Mouse (Mus musculus) CH12F3 (cell line): ENCODE data around the gene S100a5.

Source experiments
- in situ Hi-C: fragments of 300-500 bp; cut with MboI; formaldehyde crosslinking; loops from 2 replicates; pipeline ENCODE4 v1.14.3; 2020; ENCODE audit warnings: low sequenced_read_pairs

The S100a5 gene

DNA sequence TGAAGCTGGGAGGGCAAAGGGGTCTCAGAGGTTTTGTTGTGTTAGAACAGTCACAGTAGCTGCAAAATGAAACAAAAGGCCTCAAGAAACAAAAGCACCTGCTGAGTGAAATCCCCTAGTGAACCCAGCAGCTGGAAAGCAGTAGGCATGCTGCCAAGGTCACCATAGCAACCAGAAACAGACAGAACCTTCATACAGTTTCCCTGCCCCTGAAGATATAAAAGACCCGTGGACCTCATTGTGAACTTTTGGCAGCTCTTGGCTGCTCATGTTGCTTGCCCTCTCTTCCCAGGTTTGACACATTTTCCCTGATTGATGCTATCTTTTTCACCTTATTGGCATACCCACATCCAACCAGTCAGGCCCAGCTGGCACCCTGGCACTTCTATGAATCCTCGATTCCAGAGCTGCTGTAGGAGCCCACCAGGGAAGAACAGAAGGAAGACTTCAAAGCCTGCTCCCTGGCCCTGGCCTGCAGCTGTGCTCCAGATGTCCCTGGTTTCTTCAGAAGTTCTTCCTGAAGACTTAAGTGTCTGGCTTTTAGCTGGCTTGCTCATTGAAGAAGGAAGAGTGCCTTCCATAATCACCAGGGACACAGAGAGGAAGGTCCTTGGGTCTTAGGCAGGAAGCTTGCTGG, 15.2 kb downstream of the S100a5 start:
- in situ Hi-C loops = no loop called here

- in situ Hi-C loops = no loop called here
These were observed 17.2 kb downstream of the S100a5 start for GRCm38 (mm10) chr3:90625496-90625895.

- in situ Hi-C loops = no loop called here
These were observed 18.1 kb downstream of the S100a5 start for GRCm38 (mm10) chr3:90626266-90627021.

DNA sequence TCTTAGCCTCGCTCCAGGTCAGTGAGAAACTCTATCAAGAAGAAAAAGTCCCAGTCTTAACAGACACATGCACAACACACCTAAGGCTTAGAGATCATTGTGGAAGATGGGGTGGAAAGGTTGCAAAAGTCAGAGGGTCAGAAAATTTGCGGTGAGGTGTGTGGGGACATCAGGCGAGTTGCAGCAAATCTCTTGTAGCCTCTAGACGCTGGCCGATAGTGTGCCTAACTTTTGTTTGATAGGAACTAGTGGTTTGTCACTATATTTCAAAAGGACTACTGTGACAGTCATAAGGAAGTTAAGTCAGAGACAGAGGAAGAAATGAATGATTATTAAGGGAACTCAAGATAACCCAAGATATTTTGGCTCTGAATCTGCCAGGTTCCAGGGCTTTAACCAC, 19.0 kb downstream of the S100a5 start:
- in situ Hi-C loops = no loop called here

DNA sequence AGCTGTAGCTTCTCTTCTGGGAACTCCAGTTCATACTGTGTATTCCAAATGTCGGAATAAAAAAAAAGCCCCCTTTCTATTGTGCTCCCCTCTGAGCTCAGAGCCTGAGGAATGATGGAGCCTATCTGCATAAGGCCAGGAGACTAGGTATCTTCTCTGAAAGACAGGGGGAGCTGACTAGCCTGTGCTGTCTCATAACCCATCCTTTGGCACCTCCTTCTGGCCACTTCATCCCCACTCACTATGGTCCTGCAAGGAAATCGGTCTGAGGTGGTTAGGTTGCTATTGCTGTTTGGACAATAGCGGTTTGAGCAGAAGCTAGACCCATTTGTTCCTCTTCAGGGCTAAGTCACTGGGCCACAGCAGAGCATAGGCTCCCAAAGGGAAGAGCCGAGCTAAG, 19.5 kb downstream of the S100a5 start:
- in situ Hi-C loops = no loop called here

- in situ Hi-C loops = no loop called here
These were observed 21.0 kb downstream of the S100a5 start for GRCm38 (mm10) chr3:90629298-90629697.

GRCm38 (mm10) chr3:90631984-90632383, 23.7 kb downstream of the S100a5 start:
- in situ Hi-C loops = no loop called here

GRCm38 (mm10) chr3:90638511-90639275, 30.4 kb downstream of the S100a5 start:
- in situ Hi-C loops = no loop called here

DNA sequence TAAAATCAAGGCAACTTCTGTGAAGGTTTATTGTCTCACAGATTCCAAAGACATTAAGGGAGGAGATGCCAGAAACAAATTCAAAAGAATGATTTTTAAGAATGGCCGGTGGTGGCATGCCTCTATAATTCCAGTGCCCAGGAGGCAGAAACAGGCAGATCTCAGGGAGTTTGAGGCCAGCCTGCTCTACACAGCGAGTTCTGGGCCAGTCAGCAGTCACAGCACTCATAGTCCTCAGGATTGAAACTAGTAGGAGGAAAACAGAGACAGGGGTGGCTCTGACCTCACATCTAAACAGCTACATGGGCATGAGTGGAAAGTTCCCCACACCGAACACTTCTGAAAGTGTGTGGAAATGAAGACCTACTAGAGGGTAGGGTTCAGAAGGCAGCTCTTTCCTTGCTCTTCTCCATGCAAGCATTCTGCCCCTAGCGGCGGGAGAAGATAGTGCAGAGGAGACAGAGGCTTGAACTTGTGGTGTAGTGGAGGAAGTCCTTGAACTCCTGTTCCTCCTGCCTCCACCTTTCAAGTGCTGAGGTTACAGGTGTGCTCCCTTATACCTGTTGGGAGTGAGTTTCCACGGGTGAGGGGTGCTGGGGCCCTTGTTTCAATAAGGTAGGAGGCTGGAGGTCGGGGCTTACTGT, 31.3 kb downstream of the S100a5 start:
- in situ Hi-C loops = no loop called here

DNA sequence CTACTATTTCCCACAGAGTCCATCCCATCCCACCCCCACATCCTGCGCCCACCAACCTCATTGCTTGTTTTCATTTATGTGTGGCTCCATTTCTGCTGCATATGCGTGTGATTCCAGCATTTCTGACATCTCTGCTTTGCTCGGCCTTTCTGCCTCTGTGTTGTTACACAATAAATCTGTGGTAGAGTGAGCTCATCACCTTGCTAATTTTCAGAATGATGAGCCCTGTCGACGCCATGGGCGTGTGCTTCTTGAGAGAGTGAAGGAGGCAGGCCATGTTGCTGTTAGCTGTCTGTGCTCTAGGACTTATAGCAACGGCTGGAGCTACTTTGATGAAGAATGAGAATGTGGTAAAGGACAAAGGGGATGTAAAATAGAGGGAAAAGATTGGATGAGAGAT, 32.7 kb downstream of the S100a5 start:
- in situ Hi-C loops = no loop called here

DNA sequence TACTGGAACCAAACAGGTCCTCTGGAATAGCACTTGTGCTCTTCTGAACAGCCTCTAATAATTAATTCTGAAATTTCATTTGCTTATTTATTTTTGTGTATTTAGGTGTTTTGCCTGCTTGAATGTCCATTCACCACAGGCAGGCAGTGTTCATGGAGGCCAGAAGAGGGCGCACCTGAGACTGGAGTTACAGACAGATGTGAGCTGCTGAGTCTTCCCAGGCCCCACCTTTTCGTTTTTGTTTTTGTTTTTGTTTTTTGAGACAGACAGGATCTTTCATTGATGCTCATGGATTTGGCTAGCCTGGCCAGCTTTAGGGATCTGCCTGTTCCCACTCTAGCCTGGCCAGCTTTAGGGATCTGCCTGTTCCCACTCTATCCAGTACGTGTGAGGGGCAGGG, 35.9 kb downstream of the S100a5 start:
- in situ Hi-C loops = no loop called here

DNA sequence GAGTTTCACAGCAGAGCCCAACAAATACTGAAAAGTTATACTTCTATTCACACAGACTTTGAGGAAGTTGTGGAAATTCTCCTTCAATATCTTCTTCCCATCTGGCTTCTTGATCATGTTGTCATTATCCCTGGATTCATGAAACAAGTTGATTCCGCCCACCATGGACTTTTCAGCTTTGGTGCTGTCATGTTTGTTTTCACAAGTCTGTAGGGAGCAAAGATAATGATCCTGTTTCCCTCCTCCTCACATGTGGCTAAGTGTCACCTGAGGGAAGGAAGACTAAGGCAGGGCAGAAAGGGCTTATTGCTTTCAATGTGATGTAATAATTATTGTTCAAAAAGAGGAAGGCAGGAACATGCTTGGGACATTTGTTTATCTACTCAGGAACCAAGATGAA, 39.0 kb downstream of the S100a5 start:
- in situ Hi-C loops = no loop called here

DNA sequence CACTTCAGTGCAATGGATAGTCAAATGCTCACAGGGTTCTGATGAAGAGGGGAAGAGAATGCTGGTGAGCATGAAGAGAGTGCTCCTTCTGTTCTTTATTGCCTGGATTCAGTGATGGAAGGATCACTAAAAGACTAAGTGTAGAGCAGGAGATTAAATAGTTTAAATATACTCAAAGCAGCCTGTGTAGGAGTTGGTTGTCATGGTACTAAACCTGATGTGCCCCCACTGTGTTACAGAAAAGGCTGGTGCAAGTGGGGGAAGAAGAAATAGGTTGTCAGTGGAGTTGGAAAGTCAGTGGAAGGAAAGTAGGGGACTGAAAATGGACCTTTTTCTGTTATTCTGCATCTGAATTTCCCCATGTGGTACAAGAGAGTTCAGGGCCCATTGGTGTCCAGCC, 40.7 kb downstream of the S100a5 start:
- in situ Hi-C loops = no loop called here

DNA sequence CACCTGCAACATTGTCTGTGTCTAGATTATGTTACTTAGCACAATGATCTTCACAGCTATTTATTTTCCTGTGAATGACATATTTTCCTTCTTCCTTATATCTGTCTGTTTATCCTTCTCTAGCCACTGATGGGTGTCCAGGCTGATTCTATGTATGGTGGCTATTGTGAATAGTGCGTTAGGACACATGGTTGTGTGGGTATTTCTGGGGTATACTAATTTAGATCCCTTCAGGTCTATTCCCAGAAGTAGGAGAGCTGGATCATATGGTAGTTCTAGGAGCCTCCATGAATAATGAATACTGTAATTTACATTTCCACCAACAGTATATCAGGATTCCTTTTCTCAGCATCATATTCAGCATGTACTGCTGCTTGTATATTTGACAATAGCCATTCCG, 41.5 kb downstream of the S100a5 start:
- in situ Hi-C loops = no loop called here

GRCm38 (mm10) chr3:90652878-90653508, 44.7 kb downstream of the S100a5 start:
- in situ Hi-C loops = no loop called here

DNA sequence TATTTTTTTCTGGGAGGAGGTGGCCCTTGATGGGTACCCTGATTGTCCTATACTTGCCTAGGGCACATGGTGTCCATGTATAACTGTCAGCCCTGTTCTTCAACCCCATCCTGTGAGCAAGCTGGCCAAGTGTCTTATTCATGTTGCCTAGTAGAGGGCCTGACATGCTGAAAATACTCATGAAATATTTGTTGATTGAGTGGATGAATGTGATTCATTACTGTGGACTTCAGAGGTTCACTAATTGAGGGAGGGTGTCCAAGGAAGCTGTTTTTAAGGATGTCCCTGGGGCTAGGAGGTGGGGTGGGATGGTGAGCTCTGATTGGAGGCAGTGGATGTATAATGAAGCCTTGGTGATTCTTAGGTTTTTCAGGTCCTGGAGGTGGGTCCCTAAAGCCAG, 45.4 kb downstream of the S100a5 start, which contains the start of gene S100a7a:
S100a7a (plus strand) TSS at position 301 of the 400 bp plus-strand sequence.
- in situ Hi-C loops = no loop called here

DNA sequence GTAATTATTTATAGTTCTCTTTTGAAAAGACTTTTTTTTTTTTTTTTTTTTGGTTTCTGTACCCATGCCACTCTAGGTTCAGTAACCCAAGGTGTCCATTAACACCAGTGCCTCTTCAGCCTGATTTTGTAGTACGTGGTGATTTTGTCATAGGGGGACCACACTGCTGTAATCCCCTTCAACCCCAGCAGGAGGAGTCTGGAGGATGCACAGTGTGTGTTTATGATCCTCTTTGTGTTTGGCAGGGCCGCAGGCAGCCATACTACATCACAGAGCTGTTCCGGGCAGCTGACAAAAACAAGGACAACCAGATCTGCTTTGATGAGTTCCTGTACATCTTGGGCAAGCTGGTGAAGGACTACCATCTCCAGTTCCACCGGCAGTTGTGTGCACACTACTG, 49.1 kb downstream of the S100a5 start:
- in situ Hi-C loops = no loop called here

DNA sequence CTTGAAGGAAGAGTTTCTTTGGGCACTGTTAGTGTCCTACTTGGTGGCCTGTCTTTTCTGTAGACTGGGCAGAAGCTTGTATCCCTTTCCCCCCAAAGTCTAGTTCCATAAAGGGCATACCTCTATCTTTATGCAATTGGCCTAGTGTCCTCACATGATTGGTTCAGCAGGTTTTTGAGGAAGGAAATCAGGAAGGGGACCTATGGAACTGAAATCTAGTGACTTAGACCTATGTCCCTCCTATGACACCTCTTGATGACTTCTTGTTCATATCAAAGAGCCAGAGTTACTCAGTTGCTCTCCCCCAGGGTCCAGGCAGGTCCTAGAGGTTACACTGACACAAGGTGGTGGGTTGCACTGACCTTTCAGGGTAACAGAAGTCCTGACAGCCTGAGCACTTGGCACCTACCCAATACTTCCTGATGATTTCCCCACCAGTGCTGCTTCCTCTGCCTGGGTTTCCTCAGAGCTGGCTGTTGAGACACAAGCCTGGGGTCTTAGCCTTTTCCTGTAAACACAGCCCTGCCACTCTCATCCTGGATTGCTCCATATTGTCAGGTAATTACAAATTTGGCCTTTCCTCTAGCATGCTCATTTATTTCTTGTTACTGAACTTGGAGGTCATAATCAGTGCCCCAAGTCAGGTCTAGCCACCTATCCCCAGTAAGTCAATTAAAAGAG, 51.2 kb downstream of the S100a5 start:
- in situ Hi-C loops = no loop called here
